Mouse (Mus musculus): ENCODE results near the gene Lifr. TPM values are rescaled to one million over a fixed set of nuclear protein-coding genes. Genes with fewer than 3 reads are reported as not detected.
A peak's percentile ranks its signal among the peaks of the same experiment; 100 is the strongest.

The Lifr gene
- polyA plus RNA-seq, 1 experiment from 2014 or later, result 24.9 TPM

DNA sequence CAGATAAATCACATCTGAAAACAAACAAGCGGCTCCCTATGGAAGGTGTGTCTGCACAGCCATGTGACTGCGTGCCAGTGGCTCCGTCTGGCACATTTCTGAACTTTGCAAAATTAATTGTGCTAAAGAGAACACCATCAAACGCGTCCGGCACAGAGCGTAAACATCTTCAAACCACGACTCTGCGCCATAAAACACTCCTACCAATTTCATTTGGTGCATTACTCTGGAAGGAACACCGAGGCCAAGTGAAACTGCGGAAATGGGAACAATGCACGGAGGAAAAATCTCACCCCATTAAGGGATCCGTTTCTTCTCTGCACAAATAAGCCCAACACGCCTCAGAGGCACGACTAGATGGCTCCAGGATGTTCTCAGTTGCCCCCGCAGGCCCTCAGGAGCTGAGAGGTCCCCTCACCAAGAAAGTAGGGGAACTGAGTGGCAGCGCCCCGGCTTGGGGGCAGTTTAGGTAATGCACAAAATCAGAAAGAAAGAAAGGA is 38.3 kb downstream of the Lifr start:
- peak; percentile 65 for DNase-seq (ENCODE audit: low spot score)
- WGBS, result 3% methylated on average over 18 of the region's 18 CpGs

DNA sequence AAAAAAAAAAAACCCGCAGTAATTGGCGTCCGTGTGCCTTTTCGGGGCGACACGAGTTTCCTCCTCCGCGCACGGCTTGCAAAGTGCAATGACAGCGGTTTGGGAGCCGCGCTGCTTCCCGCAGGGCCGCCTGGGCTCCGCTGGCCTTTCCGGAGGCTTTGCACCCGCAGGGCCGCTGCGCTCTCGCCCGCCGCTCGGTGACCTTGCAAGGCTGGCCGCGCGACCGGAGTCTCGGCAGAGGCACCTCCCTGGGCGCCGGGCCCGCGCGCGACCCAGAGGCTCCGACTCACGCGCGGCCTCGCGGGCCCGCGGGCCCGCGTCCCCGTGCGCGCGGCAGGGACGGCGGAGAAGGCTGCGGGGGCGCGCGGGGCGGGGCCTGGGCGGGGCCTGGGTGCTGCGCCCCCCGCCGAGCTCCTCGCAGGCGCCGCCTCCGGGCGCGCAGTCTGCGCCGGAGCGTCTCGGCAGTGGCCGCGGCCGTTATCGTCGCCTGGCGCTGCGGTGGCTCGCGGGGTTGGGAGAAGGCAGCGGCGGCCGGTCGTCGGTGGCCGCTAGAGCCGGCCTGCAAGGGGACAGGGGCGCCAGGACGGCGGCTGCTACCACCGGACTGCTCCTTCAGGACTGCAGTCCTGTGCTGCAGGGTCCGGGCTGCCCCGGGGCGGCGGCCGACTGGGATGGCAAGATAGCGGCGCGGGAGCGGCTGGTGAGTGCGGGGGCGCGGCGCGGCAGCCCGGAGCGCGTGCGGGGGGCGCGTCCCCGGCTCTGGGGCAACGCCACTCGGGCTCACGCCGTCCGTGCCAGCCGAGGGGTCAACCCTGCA is 38.9 kb downstream of the Lifr start:
- H3K27ac ChIP-seq (ENCODE audit: low read depth, low read length), result peak overlapping the region; percentile 76
- peak overlapping the region; percentile 56 for H3K4me3 ChIP-seq (ENCODE audit: low read depth, low read length)
- H3K9ac ChIP-seq (ENCODE audit: low read depth, low read length), result peak overlapping the region; percentile 76
- ATAC-seq (ENCODE audit: low FRiP score) (peak; percentile 94), DNase-seq (ENCODE audit: low spot score) (peak; percentile 93)
- WGBS, result under 1% methylated on average over 82 of the region's 116 CpGs
- no peaks in the 10 kb centered on the region for H3K36me3 ChIP-seq (ENCODE audit: control insufficient read depth, insufficient read depth, low read length)
- H3K4me1 ChIP-seq (replicated peaks; ENCODE audit: control insufficient read depth, insufficient read depth, low read length), result no peaks in the 10 kb centered on the region; the same call in 1 of the 2 replicates
- no peaks in the 10 kb centered on the region; the same call in 1 of the 2 replicates for H3K27me3 ChIP-seq (ENCODE audit: control insufficient read depth, insufficient read depth, low read length)
- peak overlapping the region; percentile 88 for H3K4me2 ChIP-seq (replicated peaks; ENCODE audit: low read depth, low read length)
- no peaks in the 10 kb centered on the region for H3K9me3 ChIP-seq (ENCODE audit: control insufficient read depth, low read length)

More for the DNA sequence above, 38.3 kb downstream of the Lifr start:
- Histone ChIP-seq H3K27me3 (ENCODE audit: control insufficient read depth, insufficient read depth, low read length) (no peaks in the 10 kb centered on the region; the same call in 1 of the 2 replicates), H3K9ac (ENCODE audit: low read depth, low read length) (peak overlapping the region; percentile 76), H3K27ac (ENCODE audit: low read depth, low read length) (peak overlapping the region; percentile 76), H3K36me3 (ENCODE audit: control insufficient read depth, insufficient read depth, low read length) (no peaks in the 10 kb centered on the region), H3K9me3 (ENCODE audit: control insufficient read depth, low read length) (no peaks in the 10 kb centered on the region), H3K4me2 (replicated peaks; ENCODE audit: low read depth, low read length) (peak overlapping the region; percentile 88), H3K4me1 (replicated peaks; ENCODE audit: control insufficient read depth, insufficient read depth, low read length) (no peaks in the 10 kb centered on the region; the same call in 1 of the 2 replicates), H3K4me3 (ENCODE audit: low read depth, low read length) (peak overlapping the region; percentile 56)
- peak; percentile 12 for ATAC-seq (ENCODE audit: low FRiP score)

GRCm38 (mm10) chr15:7129944-7130287 is 39.5 kb downstream of the Lifr start:
- no peak for ATAC-seq (ENCODE audit: low FRiP score)
- Histone ChIP-seq H3K27me3 (ENCODE audit: control insufficient read depth, insufficient read depth, low read length) (no peaks in the 10 kb centered on the region; the same call in 1 of the 2 replicates), H3K9me3 (ENCODE audit: control insufficient read depth, low read length) (no peaks in the 10 kb centered on the region), H3K36me3 (ENCODE audit: control insufficient read depth, insufficient read depth, low read length) (no peaks in the 10 kb centered on the region), H3K4me2 (replicated peaks; ENCODE audit: low read depth, low read length) (peak overlapping the region; percentile 88), H3K9ac (ENCODE audit: low read depth, low read length) (peak overlapping the region; percentile 76; the same call in 1 of the 2 replicates), H3K4me1 (replicated peaks; ENCODE audit: control insufficient read depth, insufficient read depth, low read length) (no peaks in the 10 kb centered on the region; the same call in 1 of the 2 replicates), H3K27ac (ENCODE audit: low read depth, low read length) (no peak overlapping the region), H3K4me3 (ENCODE audit: low read depth, low read length) (peak overlapping the region; percentile 56)
- no peak for DNase-seq (ENCODE audit: low spot score)
- under 1% methylated on average over 16 of the region's 16 CpGs for WGBS

- no peak for ATAC-seq (ENCODE audit: low FRiP score)
- DNase-seq (ENCODE audit: low spot score), result peak; percentile 13
- Histone ChIP-seq H3K9me3 (ENCODE audit: control insufficient read depth, low read length) (no peaks in the 10 kb centered on the region), H3K4me3 (ENCODE audit: low read depth, low read length) (peak overlapping the region; percentile 56), H3K4me1 (replicated peaks; ENCODE audit: control insufficient read depth, insufficient read depth, low read length) (no peaks in the 10 kb centered on the region; the same call in 1 of the 2 replicates), H3K27me3 (ENCODE audit: control insufficient read depth, insufficient read depth, low read length) (no peaks in the 10 kb centered on the region; the same call in 1 of the 2 replicates), H3K4me2 (replicated peaks; ENCODE audit: low read depth, low read length) (peak overlapping the region; percentile 88; the same call in 1 of the 2 replicates), H3K36me3 (ENCODE audit: control insufficient read depth, insufficient read depth, low read length) (no peaks in the 10 kb centered on the region), H3K27ac (ENCODE audit: low read depth, low read length) (no peak overlapping the region), H3K9ac (ENCODE audit: low read depth, low read length) (no peak overlapping the region)
- WGBS, result 36% methylated on average over 7 of the region's 7 CpGs
Observed at GRCm38 (mm10) chr15:7130691-7131225, 40.3 kb downstream of the Lifr start.

DNA sequence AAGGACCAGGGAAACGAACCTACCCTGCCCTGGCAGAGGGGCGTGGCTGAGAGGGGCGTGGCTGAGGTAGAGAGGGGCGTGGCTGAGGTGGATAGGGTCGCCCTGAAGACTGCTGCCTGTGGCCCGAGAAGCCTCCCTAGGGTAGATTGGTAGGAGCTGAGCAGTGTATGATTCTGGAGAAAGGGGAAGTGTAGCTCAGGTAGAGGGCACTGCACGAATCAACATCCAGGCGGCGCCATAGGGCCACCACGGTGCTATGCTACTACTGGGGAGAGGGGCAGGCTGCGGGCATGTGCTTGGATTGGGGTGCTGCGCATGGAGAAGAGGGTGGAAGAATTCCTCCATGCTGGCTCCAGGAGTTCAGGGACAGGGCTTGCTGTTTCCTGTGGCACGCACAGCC is 42.3 kb downstream of the Lifr start:
- no peak overlapping the region for H3K4me2 ChIP-seq (replicated peaks; ENCODE audit: low read depth, low read length)
- H3K27me3 ChIP-seq (ENCODE audit: control insufficient read depth, insufficient read depth, low read length), result no peaks in the 10 kb centered on the region; the same call in 1 of the 2 replicates
- no peak overlapping the region for H3K4me3 ChIP-seq (ENCODE audit: low read depth, low read length)
- no peaks in the 10 kb centered on the region for H3K9me3 ChIP-seq (ENCODE audit: control insufficient read depth, low read length)
- no peak overlapping the region for H3K9ac ChIP-seq (ENCODE audit: low read depth, low read length)
- 45% methylated on average over 13 of the region's 13 CpGs for WGBS
- ATAC-seq (ENCODE audit: low FRiP score), result no peak
- no peak overlapping the region for H3K27ac ChIP-seq (ENCODE audit: low read depth, low read length)
- DNase-seq (ENCODE audit: low spot score), result no peak
- H3K36me3 ChIP-seq (ENCODE audit: control insufficient read depth, insufficient read depth, low read length), result no peaks in the 10 kb centered on the region
- no peaks in the 10 kb centered on the region; the same call in 1 of the 2 replicates for H3K4me1 ChIP-seq (replicated peaks; ENCODE audit: control insufficient read depth, insufficient read depth, low read length)

- Histone ChIP-seq H3K36me3 (ENCODE audit: control insufficient read depth, insufficient read depth, low read length) (no peaks in the 10 kb centered on the region), H3K9me3 (ENCODE audit: control insufficient read depth, low read length) (no peaks in the 10 kb centered on the region), H3K27me3 (ENCODE audit: control insufficient read depth, insufficient read depth, low read length) (no peaks in the 10 kb centered on the region; the same call in 1 of the 2 replicates), H3K4me3 (ENCODE audit: low read depth, low read length) (no peak overlapping the region), H3K27ac (ENCODE audit: low read depth, low read length) (no peak overlapping the region), H3K9ac (ENCODE audit: low read depth, low read length) (no peak overlapping the region), H3K4me2 (replicated peaks; ENCODE audit: low read depth, low read length) (no peak overlapping the region), H3K4me1 (replicated peaks; ENCODE audit: control insufficient read depth, insufficient read depth, low read length) (no peaks in the 10 kb centered on the region; the same call in 1 of the 2 replicates)
- WGBS, result 63% methylated on average over 11 of the region's 11 CpGs
- DNase-seq (ENCODE audit: low spot score) (peak; percentile 74), ATAC-seq (ENCODE audit: low FRiP score) (no peak)
Observed at GRCm38 (mm10) chr15:7134454-7135052, 44.1 kb downstream of the Lifr start.

GRCm38 (mm10) chr15:7135982-7136562 is 45.7 kb downstream of the Lifr start:
- no peaks in the 10 kb centered on the region for H3K4me1 ChIP-seq (replicated peaks; ENCODE audit: control insufficient read depth, insufficient read depth, low read length)

DNA sequence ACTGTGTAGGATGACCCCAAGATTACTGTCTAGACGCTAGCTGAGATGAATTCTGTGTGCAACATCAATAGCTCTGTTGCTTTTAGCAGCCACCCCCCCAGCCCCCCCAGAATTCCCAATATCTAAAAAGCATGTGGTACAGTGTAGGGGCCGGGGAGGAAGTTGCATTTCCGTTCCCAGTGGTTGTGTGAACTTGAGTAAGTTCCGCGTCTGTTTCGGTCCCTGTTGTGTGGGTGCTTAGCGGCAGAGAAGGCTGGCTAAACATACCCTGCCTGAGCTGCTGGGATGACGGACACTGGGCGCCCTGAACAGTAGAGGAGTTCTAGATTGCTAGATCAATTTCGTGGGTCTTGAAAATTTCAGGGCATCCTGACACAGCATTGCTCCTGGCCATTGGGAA is 46.5 kb downstream of the Lifr start:
- ATAC-seq (ENCODE audit: low FRiP score) (no peak), DNase-seq (ENCODE audit: low spot score) (no peak)
- 90% methylated on average over 10 of the region's 10 CpGs for WGBS
- no peak overlapping the region for H3K9ac ChIP-seq (ENCODE audit: low read depth, low read length)
- H3K27ac ChIP-seq (ENCODE audit: low read depth, low read length), result no peak overlapping the region
- H3K4me3 ChIP-seq (ENCODE audit: low read depth, low read length), result no peak overlapping the region
- no peaks in the 10 kb centered on the region for H3K36me3 ChIP-seq (ENCODE audit: control insufficient read depth, insufficient read depth, low read length)
- no peaks in the 10 kb centered on the region for H3K27me3 ChIP-seq (ENCODE audit: control insufficient read depth, insufficient read depth, low read length)
- no peaks in the 10 kb centered on the region for H3K4me1 ChIP-seq (replicated peaks; ENCODE audit: control insufficient read depth, insufficient read depth, low read length)
- no peaks in the 10 kb centered on the region for H3K9me3 ChIP-seq (ENCODE audit: control insufficient read depth, low read length)
- no peak overlapping the region for H3K4me2 ChIP-seq (replicated peaks; ENCODE audit: low read depth, low read length)

More at GRCm38 (mm10) chr15:7135982-7136562, 45.7 kb downstream of the Lifr start:
- Histone ChIP-seq H3K4me2 (replicated peaks; ENCODE audit: low read depth, low read length) (no peak overlapping the region), H3K36me3 (ENCODE audit: control insufficient read depth, insufficient read depth, low read length) (no peaks in the 10 kb centered on the region), H3K27ac (ENCODE audit: low read depth, low read length) (no peak overlapping the region), H3K9me3 (ENCODE audit: control insufficient read depth, low read length) (no peaks in the 10 kb centered on the region), H3K4me3 (ENCODE audit: low read depth, low read length) (no peak overlapping the region), H3K27me3 (ENCODE audit: control insufficient read depth, insufficient read depth, low read length) (no peaks in the 10 kb centered on the region), H3K9ac (ENCODE audit: low read depth, low read length) (no peak overlapping the region)
- WGBS, result 93% methylated on average over 6 of the region's 6 CpGs
- DNase-seq (ENCODE audit: low spot score) (no peak), ATAC-seq (ENCODE audit: low FRiP score) (no peak)

Data from hindbrain, embryonic 11.5 days (tissue).